Mouse (Mus musculus): Measurements from ENCODE around the gene Acads. TPM values are rescaled to one million over a fixed set of nuclear protein-coding genes. Genes with fewer than 3 reads are reported as not detected.

Gene Acads
- polyA plus RNA-seq, 1 experiment: 14.9 TPM

- H3K4me3 ChIP-seq (replicated peaks; ENCODE audit: insufficient read depth, low read depth, low read length): no peak overlapping the region
- DNase-seq: no peak
- 70% methylated on average over 3 of the region's 3 CpGs for WGBS
- peaks cover 15% of the 10 kb centered on the region for H3K4me1 ChIP-seq (ENCODE audit: control insufficient read depth, insufficient read depth, low read length)
- H3K27me3 ChIP-seq (ENCODE audit: control insufficient read depth, insufficient read depth, low read length): no peaks in the 10 kb centered on the region
- no peak overlapping the region for H3K27ac ChIP-seq (ENCODE audit: insufficient read depth, low read length)
- TF ChIP-seq POLR2A (IDR thresholded peaks at IDR 0.05; ENCODE audit: borderline replicate concordance, insufficient read depth, low read length) (no peak), CTCF (IDR thresholded peaks at IDR 0.05; ENCODE audit: borderline replicate concordance, insufficient read depth, low read depth, low read length) (no peak)
Observed at GRCm38 (mm10) chr5:115140726-115141125, 21.6 kb upstream of the Acads start.

- 86% methylated on average over 4 of the region's 4 CpGs for WGBS
- Histone ChIP-seq H3K27me3 (ENCODE audit: control insufficient read depth, insufficient read depth, low read length) (no peaks in the 10 kb centered on the region), H3K27ac (ENCODE audit: insufficient read depth, low read length) (no peak overlapping the region), H3K4me1 (ENCODE audit: control insufficient read depth, insufficient read depth, low read length) (peaks cover 13% of the 10 kb centered on the region), H3K4me3 (replicated peaks; ENCODE audit: insufficient read depth, low read depth, low read length) (no peak overlapping the region)
- TF ChIP-seq POLR2A (IDR thresholded peaks at IDR 0.05; ENCODE audit: borderline replicate concordance, insufficient read depth, low read length): no peak
- TF ChIP-seq CTCF (IDR thresholded peaks at IDR 0.05; ENCODE audit: borderline replicate concordance, insufficient read depth, low read depth, low read length): no peak
- DNase-seq: no peak
Observed at GRCm38 (mm10) chr5:115139124-115139523, 20.0 kb upstream of the Acads start.

GRCm38 (mm10) chr5:115134234-115135165 lies 15.4 kb upstream of the Acads start, which contains the start of gene Unc119b:
Unc119b (minus strand) TSS chr5:115134975.
- DNase-seq: peak; percentile 88 to 91
- WGBS: under 1% methylated on average over 75 of the region's 81 CpGs
- Histone ChIP-seq H3K27me3 (ENCODE audit: control insufficient read depth, insufficient read depth, low read length) (no peaks in the 10 kb centered on the region), H3K4me3 (replicated peaks; ENCODE audit: insufficient read depth, low read depth, low read length) (peak within 1 kb of the TSS; percentile 81), H3K27ac (ENCODE audit: insufficient read depth, low read length) (0 out of 2 replicates have a peak within 1 kb of the TSS, but pooled peaks have one; percentile 8), H3K4me1 (ENCODE audit: control insufficient read depth, insufficient read depth, low read length) (peaks cover 8% of the 10 kb centered on the region)
- TF ChIP-seq CTCF (IDR thresholded peaks at IDR 0.05; ENCODE audit: borderline replicate concordance, insufficient read depth, low read depth, low read length) (no peak), POLR2A (IDR thresholded peaks at IDR 0.05; ENCODE audit: borderline replicate concordance, insufficient read depth, low read length) (peak; percentile 53; the same call in 1 of the 2 replicates)

- Histone ChIP-seq H3K4me1 (ENCODE audit: control insufficient read depth, insufficient read depth, low read length) (peaks cover 8% of the 10 kb centered on the region), H3K27me3 (ENCODE audit: control insufficient read depth, insufficient read depth, low read length) (no peaks in the 10 kb centered on the region), H3K27ac (ENCODE audit: insufficient read depth, low read length) (no peak overlapping the region), H3K4me3 (replicated peaks; ENCODE audit: insufficient read depth, low read depth, low read length) (peak overlapping the region; percentile 81)
- no peak for DNase-seq
- WGBS: 49% methylated on average over 6 of the region's 6 CpGs
- TF ChIP-seq CTCF (IDR thresholded peaks at IDR 0.05; ENCODE audit: borderline replicate concordance, insufficient read depth, low read depth, low read length) (no peak), POLR2A (IDR thresholded peaks at IDR 0.05; ENCODE audit: borderline replicate concordance, insufficient read depth, low read length) (no peak)
Observed at GRCm38 (mm10) chr5:115133358-115134066, 14.4 kb upstream of the Acads start.

- no peak overlapping the region for H3K4me3 ChIP-seq (replicated peaks; ENCODE audit: insufficient read depth, low read depth, low read length)
- H3K27me3 ChIP-seq (ENCODE audit: control insufficient read depth, insufficient read depth, low read length): no peaks in the 10 kb centered on the region
- H3K27ac ChIP-seq (ENCODE audit: insufficient read depth, low read length): no peak overlapping the region; the same call in 1 of the 2 replicates
- WGBS: 92% methylated on average over 8 of the region's 8 CpGs
- DNase-seq: no peak
- no peak for TF ChIP-seq CTCF (IDR thresholded peaks at IDR 0.05; ENCODE audit: borderline replicate concordance, insufficient read depth, low read depth, low read length)
- TF ChIP-seq POLR2A (IDR thresholded peaks at IDR 0.05; ENCODE audit: borderline replicate concordance, insufficient read depth, low read length): no peak
- H3K4me1 ChIP-seq (ENCODE audit: control insufficient read depth, insufficient read depth, low read length): peaks cover 8% of the 10 kb centered on the region
Observed at GRCm38 (mm10) chr5:115132465-115132864, 13.3 kb upstream of the Acads start.

GRCm38 (mm10) chr5:115129328-115129727 lies 10.2 kb upstream of the Acads start:
- TF ChIP-seq POLR2A (IDR thresholded peaks at IDR 0.05; ENCODE audit: borderline replicate concordance, insufficient read depth, low read length) (no peak), CTCF (IDR thresholded peaks at IDR 0.05; ENCODE audit: borderline replicate concordance, insufficient read depth, low read depth, low read length) (no peak)
- H3K4me1 ChIP-seq (ENCODE audit: control insufficient read depth, insufficient read depth, low read length): peaks cover 30% of the 10 kb centered on the region
- DNase-seq: no peak
- no peak overlapping the region for H3K4me3 ChIP-seq (replicated peaks; ENCODE audit: insufficient read depth, low read depth, low read length)
- H3K27me3 ChIP-seq (ENCODE audit: control insufficient read depth, insufficient read depth, low read length): no peaks in the 10 kb centered on the region
- WGBS: 82% methylated on average over 6 of the region's 6 CpGs
- no peak overlapping the region for H3K27ac ChIP-seq (ENCODE audit: insufficient read depth, low read length)

- TF ChIP-seq POLR2A (IDR thresholded peaks at IDR 0.05; ENCODE audit: borderline replicate concordance, insufficient read depth, low read length) (no peak), CTCF (IDR thresholded peaks at IDR 0.05; ENCODE audit: borderline replicate concordance, insufficient read depth, low read depth, low read length) (no peak)
- Histone ChIP-seq H3K4me1 (ENCODE audit: control insufficient read depth, insufficient read depth, low read length) (peaks cover 23% of the 10 kb centered on the region), H3K27ac (ENCODE audit: insufficient read depth, low read length) (0 out of 2 replicates have a peak overlapping the region, but pooled peaks have one; percentile 34), H3K4me3 (replicated peaks; ENCODE audit: insufficient read depth, low read depth, low read length) (no peak overlapping the region), H3K27me3 (ENCODE audit: control insufficient read depth, insufficient read depth, low read length) (no peaks in the 10 kb centered on the region)
- DNase-seq: peak; percentile 47 to 53
- WGBS: 57% methylated on average over 22 of the region's 22 CpGs
Observed at GRCm38 (mm10) chr5:115127421-115128179, 8.5 kb upstream of the Acads start.
